Mouse (Mus musculus): ENCODE results near the gene Sgcg. TPM values are rescaled to one million over a fixed set of nuclear protein-coding genes. Genes with fewer than 3 reads are reported as not detected.

Gene Sgcg
- 100 to 1,000 TPM; 168 to 184 TPM for total RNA-seq (2021)
- long read RNA-seq, experiment 1, transcript Sgcg-201 (8 exons, 3,515 nt): major isoform, 279 of 319 reads
- long read RNA-seq, experiment 1, partial matches to known transcripts: 14 of 319 reads
- long read RNA-seq, experiment 1, other reads (novel, unspliced or antisense): 26 of 319 reads
- long read RNA-seq, experiment 2, transcript Sgcg-201 (8 exons, 3,515 nt): major isoform, 256 of 291 reads
- long read RNA-seq, experiment 2, partial matches to known transcripts: 6 of 291 reads
- long read RNA-seq, experiment 2, other reads (novel, unspliced or antisense): 29 of 291 reads

GRCm38 (mm10) chr14:61258352-61258751, at the start of gene Sgcg:
Gene Sgcg (minus strand): TSS chr14:61258490.
- peak; percentile 72 for DNase-seq

- no peak for DNase-seq
These were observed 45.8 kb upstream of the Sgcg start for GRCm38 (mm10) chr14:61303969-61304609.

- no peak for DNase-seq
These were observed 44.1 kb upstream of the Sgcg start for GRCm38 (mm10) chr14:61302428-61302827.

- no peak for DNase-seq
These were observed 43.0 kb upstream of the Sgcg start for GRCm38 (mm10) chr14:61301323-61301722.

GRCm38 (mm10) chr14:61299810-61300209, 41.5 kb upstream of the Sgcg start:
- no peak for DNase-seq

GRCm38 (mm10) chr14:61294738-61295079, 36.4 kb upstream of the Sgcg start:
- DNase-seq: peak; percentile 54

GRCm38 (mm10) chr14:61293884-61294737, 35.8 kb upstream of the Sgcg start:
- peak; percentile 62 for DNase-seq

- DNase-seq: peak; percentile 34
These were observed 32.4 kb upstream of the Sgcg start for GRCm38 (mm10) chr14:61290664-61291063.

- no peak for DNase-seq
These were observed 30.5 kb upstream of the Sgcg start for GRCm38 (mm10) chr14:61288606-61289286.

- no peak for DNase-seq
These were observed 20.5 kb upstream of the Sgcg start for GRCm38 (mm10) chr14:61278676-61279300.

GRCm38 (mm10) chr14:61277285-61277684, 19.0 kb upstream of the Sgcg start:
- DNase-seq: peak; percentile 57

GRCm38 (mm10) chr14:61274414-61275198, 16.3 kb upstream of the Sgcg start:
- no peak for DNase-seq

- DNase-seq: peak; percentile 17
These were observed 9.7 kb upstream of the Sgcg start for GRCm38 (mm10) chr14:61267908-61268475.

- no peak for DNase-seq
These were observed 794 bp upstream of the Sgcg start for GRCm38 (mm10) chr14:61259084-61259483.

- no peak for DNase-seq
These were observed 5.5 kb downstream of the Sgcg start for GRCm38 (mm10) chr14:61252596-61253388.

GRCm38 (mm10) chr14:61246444-61246843, 11.8 kb downstream of the Sgcg start:
- DNase-seq: no peak

- DNase-seq: no peak
These were observed 15.7 kb downstream of the Sgcg start for GRCm38 (mm10) chr14:61242611-61243010.

- DNase-seq: no peak
These were observed 19.5 kb downstream of the Sgcg start for GRCm38 (mm10) chr14:61238751-61239150.

GRCm38 (mm10) chr14:61237101-61237654, 21.1 kb downstream of the Sgcg start:
- DNase-seq: no peak

All from gastrocnemius, postnatal 10 days (tissue).